Mouse (Mus musculus) Patski (cell line): Measurements from ENCODE around the gene Rras. TPM values are rescaled to one million over a fixed set of nuclear protein-coding genes. Genes with fewer than 3 reads are reported as not detected.

Experiments
- ATAC-seq: fragments of 100-300 bp; one replicate; pipeline ENCODE4 v1.8.0; 2021
- CTCF ChIA-PET: fragments of 350-600 bp; sonication (Branson Sonifier 250); formaldehyde crosslinking; loops from one replicate; lab custom pipeline; 2022; ENCODE audit warnings: inconsistent platforms; lab: Charles Lee
- POLR2A ChIA-PET: fragments of 350-600 bp; sonication (Branson Sonifier 250); formaldehyde crosslinking; loops from one replicate; lab custom pipeline; 2022; ENCODE audit warnings: antibody characterized with exemption, inconsistent platforms; lab: Charles Lee
- DNase-seq: peaks from one replicate; pipeline ENCODE4 v3.0.0-alpha.2; 2011; ENCODE audit warnings: low read depth, low spot score
- H3K27me3 ChIP-seq: fragments of 371-371 bp; one replicate; pipeline ENCODE4 v1.5.1; 2021
- CTCF ChIP-seq: fragments of 100-300 bp; IDR thresholded peaks from one replicate; pipeline ENCODE4 v1.5.1; 2021
- in situ Hi-C: fragments of 300-500 bp; cut with MboI; formaldehyde crosslinking; loops from 3 replicates; pipeline ENCODE4 v1.11.1; 2018; ENCODE audit warnings: low pct_unique_long_range_greater_than_20kb, mixed read lengths
- polyA plus RNA-seq: library from polyadenylated mRNA; unstranded; gene quantifications from one replicate; pipeline ENCODE4 v1.2.3, GENCODE M21; 2021

Rras gene
- polyA plus RNA-seq, 1 experiment from 2014 or later, result 78.9 TPM

GRCm38 (mm10) chr7:45024281-45025248 lies 6.8 kb downstream of the Rras start:
- no peaks in the 10 kb centered on the region for H3K27me3 ChIP-seq
- POLR2A ChIA-PET, result interaction anchor here (0.7 kb wide), 1 partner anchor 41 kb away, joined by 3 read pairs; no protein-coding TSS in a partner anchor
- in situ Hi-C loops, result no loop called here
- ATAC-seq, result no peak
- no peak for DNase-seq
- CTCF ChIA-PET, result no interaction called here
- no peak for TF ChIP-seq CTCF

GRCm38 (mm10) chr7:45025601-45026220 lies 8.0 kb downstream of the Rras start:
- in situ Hi-C loops, result no loop called here
- DNase-seq (no peak), ATAC-seq (no peak)
- H3K27me3 ChIP-seq, result no peaks in the 10 kb centered on the region
- ChIA-PET POLR2A (no interaction called here), CTCF (no interaction called here)
- no peak for TF ChIP-seq CTCF

GRCm38 (mm10) chr7:45026256-45026655 lies 8.5 kb downstream of the Rras start:
- in situ Hi-C loops, result no loop called here
- no peak for ATAC-seq
- H3K27me3 ChIP-seq, result no peaks in the 10 kb centered on the region
- CTCF ChIA-PET, result interaction anchor here (1.3 to 1.5 kb wide), 2 partner anchors 8 to 12 kb away, joined by 5 read pairs; partner anchors contain the start of gene Rras
- POLR2A ChIA-PET, result no interaction called here
- DNase-seq, result no peak
- no peak for TF ChIP-seq CTCF

GRCm38 (mm10) chr7:45027761-45028160 lies 10.0 kb downstream of the Rras start:
- ChIA-PET CTCF (interaction anchor here (0.6 to 2.7 kb wide), 3 partner anchors 8 to 10 kb away, joined by 3 to 8 read pairs (median 5); partner anchors contain the start of gene Rras), POLR2A (no interaction called here)
- ATAC-seq (no peak), DNase-seq (no peak)
- no peak for TF ChIP-seq CTCF
- H3K27me3 ChIP-seq, result no peaks in the 10 kb centered on the region
- in situ Hi-C loops, result no loop called here

- in situ Hi-C loops, result no loop called here
- POLR2A ChIA-PET, result no interaction called here
- no peaks in the 10 kb centered on the region for H3K27me3 ChIP-seq
- TF ChIP-seq CTCF, result no peak
- CTCF ChIA-PET, result interaction anchor here (2.7 kb wide), 1 partner anchor 10 kb away, joined by 8 read pairs; the partner anchor contains the start of gene Rras
- ATAC-seq (no peak), DNase-seq (no peak)
Measured at GRCm38 (mm10) chr7:45028351-45028750, 10.6 kb downstream of the Rras start.

- CTCF ChIA-PET, result interaction anchor here (1.1 to 2.7 kb wide), 4 partner anchors 10 to 29 kb away, joined by 3 to 8 read pairs (median 4); partner anchors contain the start of gene Rras
- no peak for DNase-seq
- no peak for TF ChIP-seq CTCF
- ATAC-seq, result no peak
- POLR2A ChIA-PET, result interaction anchor here (1.2 kb wide), 1 partner anchor 18 kb away, joined by 3 read pairs; no protein-coding TSS in a partner anchor
- H3K27me3 ChIP-seq, result no peaks in the 10 kb centered on the region
- in situ Hi-C loops, result no loop called here
Measured at GRCm38 (mm10) chr7:45029995-45030394, 12.2 kb downstream of the Rras start.

- POLR2A ChIA-PET, result interaction anchor here (1.2 kb wide), 1 partner anchor 17 kb away, joined by 3 read pairs; no protein-coding TSS in a partner anchor
- no peaks in the 10 kb centered on the region for H3K27me3 ChIP-seq
- in situ Hi-C loops, result no loop called here
- CTCF ChIA-PET, result interaction anchor here (1.1 to 1.3 kb wide), 2 partner anchors 10 to 14 kb away, joined by 3 to 4 read pairs; no protein-coding TSS in a partner anchor
- ATAC-seq (no peak), DNase-seq (no peak)
- TF ChIP-seq CTCF, result no peak
Measured at GRCm38 (mm10) chr7:45030857-45031256, 13.1 kb downstream of the Rras start.

GRCm38 (mm10) chr7:45033722-45034359 lies 16.1 kb downstream of the Rras start:
- in situ Hi-C loops, result no loop called here
- DNase-seq, result no peak
- no peak for ATAC-seq
- ChIA-PET CTCF (no interaction called here), POLR2A (no interaction called here)
- no peaks in the 10 kb centered on the region for H3K27me3 ChIP-seq
- TF ChIP-seq CTCF, result no peak

GRCm38 (mm10) chr7:45035631-45036030 lies 17.9 kb downstream of the Rras start:
- no peak for TF ChIP-seq CTCF
- ATAC-seq, result no peak
- in situ Hi-C loops, result no loop called here
- POLR2A ChIA-PET, result interaction anchor here (0.7 to 0.8 kb wide), 2 partner anchors 17 to 18 kb away, joined by 3 read pairs; partner anchors contain the start of gene Prr12
- no peaks in the 10 kb centered on the region for H3K27me3 ChIP-seq
- DNase-seq, result no peak
- CTCF ChIA-PET, result interaction anchor here (0.6 kb wide), 1 partner anchor 8 kb away, joined by 3 read pairs; no protein-coding TSS in a partner anchor

GRCm38 (mm10) chr7:45036702-45037101 lies 18.9 kb downstream of the Rras start:
- in situ Hi-C loops, result no loop called here
- CTCF ChIA-PET, result no interaction called here
- H3K27me3 ChIP-seq, result no peaks in the 10 kb centered on the region
- DNase-seq (no peak), ATAC-seq (no peak)
- POLR2A ChIA-PET, result interaction anchor here (0.6 kb wide), 1 partner anchor 1549 kb away, joined by 4 read pairs; no protein-coding TSS in a partner anchor
- TF ChIP-seq CTCF, result no peak
